Mouse (Mus musculus): Measurements from ENCODE around the gene Hmgcl. TPM values are rescaled to one million over a fixed set of nuclear protein-coding genes. Genes with fewer than 3 reads are reported as not detected.
A peak's percentile ranks its signal among the peaks of the same experiment; 100 is the strongest.
"Not testable (repeated sequence)": the region's sequence is repeated elsewhere in the genome, so short reads cannot be mapped to it uniquely, and the experiment has no call there.

The Hmgcl gene
- polyA plus RNA-seq, 1 experiment from 2014 or later = 81.7 TPM

GRCm38 (mm10) chr4:135976146-135976545 lies 29.9 kb downstream of the Hmgcl start:
- Histone ChIP-seq H3K27ac (replicated peaks; ENCODE audit: low read depth, low read length) (no peak overlapping the region), H3K4me2 (ENCODE audit: low read depth, low read length) (no peak overlapping the region), H3K9ac (ENCODE audit: low read depth, low read length) (no peak overlapping the region; the same call in 1 of the 2 replicates), H3K4me1 (ENCODE audit: control insufficient read depth, insufficient read depth, low read length) (peaks cover 7% of the 10 kb centered on the region), H3K36me3 (ENCODE audit: control insufficient read depth, insufficient read depth, low read length) (peaks cover 46% of the 10 kb centered on the region), H3K4me3 (ENCODE audit: low read depth, low read length) (no peak overlapping the region), H3K27me3 (replicated peaks; ENCODE audit: control insufficient read depth, insufficient read depth, low read length) (no peaks in the 10 kb centered on the region), H3K9me3 (ENCODE audit: control insufficient read depth, low read length) (no peaks in the 10 kb centered on the region)
- DNase-seq (ENCODE audit: low spot score) (no peak), ATAC-seq (ENCODE audit: low read depth) (no peak)
- WGBS = 90% methylated on average over 12 of the region's 12 CpGs

- H3K9me3 ChIP-seq (ENCODE audit: control insufficient read depth, low read length); H3K4me1 ChIP-seq (ENCODE audit: control insufficient read depth, insufficient read depth, low read length); H3K4me2 ChIP-seq (ENCODE audit: low read depth, low read length); H3K9ac ChIP-seq (ENCODE audit: low read depth, low read length); ATAC-seq (ENCODE audit: low read depth); H3K27ac ChIP-seq (replicated peaks; ENCODE audit: low read depth, low read length); H3K4me3 ChIP-seq (ENCODE audit: low read depth, low read length); H3K27me3 ChIP-seq (replicated peaks; ENCODE audit: control insufficient read depth, insufficient read depth, low read length); DNase-seq (ENCODE audit: low spot score): not testable (repeated sequence)
- WGBS = 92% methylated on average over 5 of the region's 5 CpGs
- H3K36me3 ChIP-seq (ENCODE audit: control insufficient read depth, insufficient read depth, low read length) = peaks cover 56% of the 10 kb centered on the region
Measured at GRCm38 (mm10) chr4:135980223-135980622, 34.0 kb downstream of the Hmgcl start.

GRCm38 (mm10) chr4:135981524-135982063 lies 35.3 kb downstream of the Hmgcl start:
- H3K36me3 ChIP-seq (ENCODE audit: control insufficient read depth, insufficient read depth, low read length) = peaks cover 43% of the 10 kb centered on the region
- no peaks in the 10 kb centered on the region for H3K9me3 ChIP-seq (ENCODE audit: control insufficient read depth, low read length)
- H3K4me2 ChIP-seq (ENCODE audit: low read depth, low read length) = no peak overlapping the region
- DNase-seq (ENCODE audit: low spot score) (no peak), ATAC-seq (ENCODE audit: low read depth) (no peak)
- no peaks in the 10 kb centered on the region for H3K27me3 ChIP-seq (replicated peaks; ENCODE audit: control insufficient read depth, insufficient read depth, low read length)
- peaks cover 7% of the 10 kb centered on the region; the same call in 1 of the 2 replicates for H3K4me1 ChIP-seq (ENCODE audit: control insufficient read depth, insufficient read depth, low read length)
- H3K9ac ChIP-seq (ENCODE audit: low read depth, low read length) = no peak overlapping the region
- no peak overlapping the region for H3K4me3 ChIP-seq (ENCODE audit: low read depth, low read length)
- 55% methylated on average over 7 of the region's 7 CpGs for WGBS
- no peak overlapping the region for H3K27ac ChIP-seq (replicated peaks; ENCODE audit: low read depth, low read length)

- Histone ChIP-seq H3K9ac (ENCODE audit: low read depth, low read length) (no peak overlapping the region), H3K36me3 (ENCODE audit: control insufficient read depth, insufficient read depth, low read length) (peaks cover 24% of the 10 kb centered on the region)
- 87% methylated on average over 5 of the region's 5 CpGs for WGBS
Measured at GRCm38 (mm10) chr4:135984556-135984955, 38.3 kb downstream of the Hmgcl start.

GRCm38 (mm10) chr4:135985193-135985592 lies 38.9 kb downstream of the Hmgcl start:
- Histone ChIP-seq H3K4me2 (ENCODE audit: low read depth, low read length) (0 out of 2 replicates have a peak overlapping the region, but pooled peaks have one; percentile 88), H3K36me3 (ENCODE audit: control insufficient read depth, insufficient read depth, low read length) (peaks cover 24% of the 10 kb centered on the region), H3K4me1 (ENCODE audit: control insufficient read depth, insufficient read depth, low read length) (peaks cover 7% of the 10 kb centered on the region), H3K27me3 (replicated peaks; ENCODE audit: control insufficient read depth, insufficient read depth, low read length) (no peaks in the 10 kb centered on the region), H3K9me3 (ENCODE audit: control insufficient read depth, low read length) (no peaks in the 10 kb centered on the region), H3K27ac (replicated peaks; ENCODE audit: low read depth, low read length) (no peak overlapping the region), H3K4me3 (ENCODE audit: low read depth, low read length) (0 out of 2 replicates have a peak overlapping the region, but pooled peaks have one; percentile 99), H3K9ac (ENCODE audit: low read depth, low read length) (no peak overlapping the region)
- 90% methylated on average over 5 of the region's 5 CpGs for WGBS
- DNase-seq (ENCODE audit: low spot score) (no peak), ATAC-seq (ENCODE audit: low read depth) (no peak)

More at GRCm38 (mm10) chr4:135984556-135984955, 38.3 kb downstream of the Hmgcl start:
- H3K4me3 ChIP-seq (ENCODE audit: low read depth, low read length) = no peak overlapping the region
- H3K27ac ChIP-seq (replicated peaks; ENCODE audit: low read depth, low read length) = no peak overlapping the region
- no peaks in the 10 kb centered on the region for H3K27me3 ChIP-seq (replicated peaks; ENCODE audit: control insufficient read depth, insufficient read depth, low read length)
- DNase-seq (ENCODE audit: low spot score) (no peak), ATAC-seq (ENCODE audit: low read depth) (no peak)
- no peak overlapping the region for H3K4me2 ChIP-seq (ENCODE audit: low read depth, low read length)
- H3K9me3 ChIP-seq (ENCODE audit: control insufficient read depth, low read length) = no peaks in the 10 kb centered on the region
- H3K4me1 ChIP-seq (ENCODE audit: control insufficient read depth, insufficient read depth, low read length) = peaks cover 7% of the 10 kb centered on the region

- H3K27ac ChIP-seq (replicated peaks; ENCODE audit: low read depth, low read length) = no peak overlapping the region
- H3K27me3 ChIP-seq (replicated peaks; ENCODE audit: control insufficient read depth, insufficient read depth, low read length) = no peaks in the 10 kb centered on the region
- H3K4me2 ChIP-seq (ENCODE audit: low read depth, low read length) = peak overlapping the region; percentile 88
- peaks cover 7% of the 10 kb centered on the region for H3K4me1 ChIP-seq (ENCODE audit: control insufficient read depth, insufficient read depth, low read length)
- H3K4me3 ChIP-seq (ENCODE audit: low read depth, low read length) = peak overlapping the region; percentile 99
- H3K9me3 ChIP-seq (ENCODE audit: control insufficient read depth, low read length) = no peaks in the 10 kb centered on the region
- 91% methylated on average over 7 of the region's 7 CpGs for WGBS
- H3K36me3 ChIP-seq (ENCODE audit: control insufficient read depth, insufficient read depth, low read length) = peaks cover 24% of the 10 kb centered on the region
- H3K9ac ChIP-seq (ENCODE audit: low read depth, low read length) = peak overlapping the region; percentile 95
- ATAC-seq (ENCODE audit: low read depth) (no peak), DNase-seq (ENCODE audit: low spot score) (no peak)
Measured at GRCm38 (mm10) chr4:135985769-135986168, 39.5 kb downstream of the Hmgcl start.

GRCm38 (mm10) chr4:135986301-135986942 lies 40.2 kb downstream of the Hmgcl start:
- Histone ChIP-seq H3K9ac (ENCODE audit: low read depth, low read length) (peak overlapping the region; percentile 95), H3K4me3 (ENCODE audit: low read depth, low read length) (peak overlapping the region; percentile 99), H3K36me3 (ENCODE audit: control insufficient read depth, insufficient read depth, low read length) (peaks cover 24% of the 10 kb centered on the region), H3K9me3 (ENCODE audit: control insufficient read depth, low read length) (no peaks in the 10 kb centered on the region), H3K27ac (replicated peaks; ENCODE audit: low read depth, low read length) (peak overlapping the region; percentile 90; the same call in 1 of the 2 replicates), H3K27me3 (replicated peaks; ENCODE audit: control insufficient read depth, insufficient read depth, low read length) (no peaks in the 10 kb centered on the region), H3K4me2 (ENCODE audit: low read depth, low read length) (peak overlapping the region; percentile 88), H3K4me1 (ENCODE audit: control insufficient read depth, insufficient read depth, low read length) (peaks cover 7% of the 10 kb centered on the region)
- DNase-seq (ENCODE audit: low spot score) (no peak), ATAC-seq (ENCODE audit: low read depth) (no peak)
- WGBS = 7% methylated on average over 16 of the region's 23 CpGs

GRCm38 (mm10) chr4:135986943-135987710 lies 40.9 kb downstream of the Hmgcl start, which contains the start of gene Pithd1:
Gene Pithd1, minus strand, starts transcription at chr4:135987264.
- Histone ChIP-seq H3K27me3 (replicated peaks; ENCODE audit: control insufficient read depth, insufficient read depth, low read length) (no peaks in the 10 kb centered on the region), H3K4me1 (ENCODE audit: control insufficient read depth, insufficient read depth, low read length) (peaks cover 7% of the 10 kb centered on the region), H3K27ac (replicated peaks; ENCODE audit: low read depth, low read length) (peak within 1 kb of the TSS; percentile 90), H3K4me2 (ENCODE audit: low read depth, low read length) (peak within 1 kb of the TSS; percentile 88), H3K9ac (ENCODE audit: low read depth, low read length) (peak within 1 kb of the TSS; percentile 95), H3K4me3 (ENCODE audit: low read depth, low read length) (peak within 1 kb of the TSS; percentile 99), H3K36me3 (ENCODE audit: control insufficient read depth, insufficient read depth, low read length) (peaks cover 21% of the 10 kb centered on the region), H3K9me3 (ENCODE audit: control insufficient read depth, low read length) (no peaks in the 10 kb centered on the region)
- peak; percentile 94 for DNase-seq (ENCODE audit: low spot score)
- ATAC-seq (ENCODE audit: low read depth) = peak; percentile 92
- WGBS = 0% methylated on average over 32 of the region's 81 CpGs

Measured in embryonic facial prominence, embryonic 14.5 days (tissue).